ENCODE assay signal across 7 mouse cellular contexts in the genomic region with DNA sequence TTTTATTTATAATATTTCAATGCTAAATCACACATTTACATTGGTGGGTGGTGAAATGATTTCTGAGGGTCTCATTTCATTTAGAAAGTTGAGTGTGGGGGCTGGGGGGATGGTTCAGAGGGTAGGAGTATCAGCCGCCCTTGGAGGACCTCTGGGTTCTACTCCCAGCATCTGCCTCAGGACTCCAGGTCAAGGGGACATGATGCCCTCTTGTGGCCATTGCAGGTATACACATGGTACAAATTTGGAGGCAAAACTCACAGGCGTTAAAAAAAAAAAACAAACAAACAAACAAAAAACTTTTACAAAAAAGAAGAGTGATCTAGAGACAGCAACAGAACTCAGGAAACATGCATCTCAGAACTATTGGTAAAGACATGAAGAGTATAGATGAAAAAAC.
A peak's percentile ranks its signal among the peaks of the same experiment; 100 is the strongest.
DNase-seq lines count a peak whose midpoint lies in the region; ATAC-seq lines count a peak whose summit lies in the region.

No protein-coding gene starts in this region.

- H3K4me3 ChIP-seq in liver, embryonic 12.5 days = no peak overlapping the region

- no peak overlapping the region for H3K27ac ChIP-seq in liver, embryonic 12.5 days

- 8% methylated on average over 2 of the region's 2 CpGs for WGBS in liver, embryonic 12.5 days (ENCODE audit: insufficient replicate concordance)

- no peak for ATAC-seq in liver, embryonic 12.5 days

- H3K36me3 ChIP-seq in liver, embryonic 12.5 days = no peaks in the 10 kb centered on the region

- H3K9me3 ChIP-seq in liver, embryonic 12.5 days (replicated peaks) = no peaks in the 10 kb centered on the region

- DNase-seq in liver = peak; percentile 8
- peak; percentile 62 for DNase-seq in R1 (ENCODE audit: low read depth, low spot score)
- DNase-seq in c-Kit-positive CD71-positive TER-119-negative erythroid progenitor cells, embryonic 14.5 days (ENCODE audit: low read depth) = peak; percentile 14
- peak; percentile 12 for DNase-seq in gastrocnemius, postnatal 14 days
- peak; percentile 43 for DNase-seq in left cerebral cortex, postnatal 4 days
- DNase-seq in right cerebral cortex, postnatal 4 days = peak; percentile 41

- no peaks in the 10 kb centered on the region for H3K27me3 ChIP-seq in liver, embryonic 12.5 days (replicated peaks)

- intact Hi-C loops in gastrocnemius, postnatal 14 days (cut with DNase I; ENCODE audit: low total_unique reads) = loop anchor here (5.0 kb wide), 1 partner anchor 258 kb away; no protein-coding TSS in a partner anchor
- intact Hi-C loops in left cerebral cortex, postnatal 4 days (cut with DNase I) = loop anchor here (10.0 kb wide), 1 partner anchor 250 kb away; no protein-coding TSS in a partner anchor

- H3K4me1 ChIP-seq in liver, embryonic 12.5 days = no peaks in the 10 kb centered on the region

- no peak overlapping the region for H3K9ac ChIP-seq in liver, embryonic 12.5 days

- H3K4me2 ChIP-seq in liver, embryonic 12.5 days = no peak overlapping the region

Comparison
In these comparisons a context has a peak if more than half of its experiments do, and no peak if none do; other contexts are left out.
1. DNase-seq: peak in every context shown above with its lines; median percentile 62 in R1; 43 in left cerebral cortex, postnatal 4 days; 41 in right cerebral cortex, postnatal 4 days; 14 in c-Kit-positive CD71-positive TER-119-negative erythroid progenitor cells, embryonic 14.5 days; 12 in gastrocnemius, postnatal 14 days; 8 in liver.